Mouse (Mus musculus): ENCODE measurements at regions not wholly inside any gene's neighbourhood (a gene's known extent, or its start where the extent isn't known, plus 50 kb on each side); places are given as distances from the start of the nearest gene placed in this dataset.
"Not testable (repeated sequence)": the region's sequence is repeated elsewhere in the genome, so short reads cannot be mapped to it uniquely, and the experiment has no call there.

DNA sequence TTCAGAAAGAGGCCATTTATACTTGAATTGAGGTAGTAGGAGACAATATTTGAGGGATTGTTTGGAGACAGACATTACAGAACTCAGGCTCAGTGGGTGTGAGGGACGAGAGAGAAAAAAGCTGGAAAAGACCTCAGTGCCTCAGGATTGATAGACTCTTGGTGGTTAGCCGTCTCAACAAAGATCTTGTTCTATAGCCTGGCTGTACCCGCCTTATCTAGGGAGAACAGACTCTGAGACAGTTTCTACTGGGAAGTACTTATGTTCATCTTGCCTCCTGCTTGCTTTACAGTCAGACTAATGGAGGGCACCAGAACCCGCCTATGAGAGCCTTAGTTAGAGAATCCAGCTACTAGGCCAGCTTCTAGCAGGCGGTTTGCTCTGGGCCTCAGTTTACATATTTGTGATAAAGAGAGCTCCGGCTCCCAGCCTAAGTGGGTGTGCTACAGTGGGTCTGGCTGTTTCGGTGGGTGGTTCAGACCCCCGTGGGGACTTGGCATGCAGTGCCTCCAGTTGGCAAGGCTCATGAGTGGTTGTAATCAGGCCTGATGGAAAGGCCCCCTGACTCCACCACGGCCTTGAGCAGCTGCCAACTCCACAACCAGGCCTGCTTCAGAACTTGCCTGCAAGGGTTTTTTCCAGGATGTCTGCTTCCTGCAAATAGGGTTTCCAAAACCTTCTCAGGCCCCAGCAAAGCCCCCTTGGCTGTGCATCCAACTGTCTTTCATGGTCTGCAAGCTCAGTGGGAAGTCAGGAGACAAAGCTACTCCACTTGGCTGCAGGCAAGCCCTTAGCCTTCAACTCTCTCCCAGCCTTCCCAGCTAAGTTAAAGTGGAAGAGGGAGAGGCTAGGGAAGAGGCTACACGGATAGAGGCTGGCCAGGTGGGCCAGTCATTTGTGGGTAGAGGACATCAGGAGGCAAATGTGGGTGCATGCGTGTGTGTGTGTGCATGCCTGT lies 124.1 kb downstream of the Zfp36l1 start:
- DNase-seq, result no peak

DNA sequence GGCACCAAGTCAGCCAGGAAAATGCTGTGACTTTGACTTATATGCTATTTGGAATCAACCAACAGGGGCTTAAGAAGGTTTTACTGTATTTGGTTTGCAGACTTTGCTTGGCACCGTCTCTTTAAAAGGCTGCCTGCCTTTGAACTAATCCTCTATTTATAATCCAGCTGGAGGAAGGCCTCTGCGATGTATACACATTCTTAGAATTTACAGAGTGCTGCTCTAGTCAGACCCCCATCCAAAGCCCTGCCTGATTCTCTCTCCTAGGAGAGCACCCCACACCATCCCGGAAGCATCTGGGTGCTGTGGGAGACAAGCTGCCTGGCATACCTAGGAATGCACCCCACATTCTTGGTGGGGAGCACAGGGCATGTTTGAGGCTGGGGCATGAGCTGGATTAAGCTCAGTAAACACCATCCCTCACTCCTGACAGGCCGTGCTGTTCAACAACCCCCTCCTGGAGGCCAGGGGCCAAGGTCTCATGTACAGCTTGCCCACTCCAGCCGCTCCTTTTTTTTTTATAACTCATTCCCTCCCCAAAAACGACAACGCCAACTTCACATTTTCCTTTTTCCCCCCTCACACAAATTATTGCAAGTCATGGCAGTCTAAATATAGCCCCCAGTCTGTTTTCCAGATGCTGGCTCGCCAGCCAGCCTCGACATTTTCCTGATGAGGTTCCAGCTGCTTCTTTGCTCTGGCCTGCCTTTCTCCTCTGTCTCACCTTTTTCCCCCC lies 126.4 kb downstream of the Zfp36l1 start:
- no peak for DNase-seq

DNA sequence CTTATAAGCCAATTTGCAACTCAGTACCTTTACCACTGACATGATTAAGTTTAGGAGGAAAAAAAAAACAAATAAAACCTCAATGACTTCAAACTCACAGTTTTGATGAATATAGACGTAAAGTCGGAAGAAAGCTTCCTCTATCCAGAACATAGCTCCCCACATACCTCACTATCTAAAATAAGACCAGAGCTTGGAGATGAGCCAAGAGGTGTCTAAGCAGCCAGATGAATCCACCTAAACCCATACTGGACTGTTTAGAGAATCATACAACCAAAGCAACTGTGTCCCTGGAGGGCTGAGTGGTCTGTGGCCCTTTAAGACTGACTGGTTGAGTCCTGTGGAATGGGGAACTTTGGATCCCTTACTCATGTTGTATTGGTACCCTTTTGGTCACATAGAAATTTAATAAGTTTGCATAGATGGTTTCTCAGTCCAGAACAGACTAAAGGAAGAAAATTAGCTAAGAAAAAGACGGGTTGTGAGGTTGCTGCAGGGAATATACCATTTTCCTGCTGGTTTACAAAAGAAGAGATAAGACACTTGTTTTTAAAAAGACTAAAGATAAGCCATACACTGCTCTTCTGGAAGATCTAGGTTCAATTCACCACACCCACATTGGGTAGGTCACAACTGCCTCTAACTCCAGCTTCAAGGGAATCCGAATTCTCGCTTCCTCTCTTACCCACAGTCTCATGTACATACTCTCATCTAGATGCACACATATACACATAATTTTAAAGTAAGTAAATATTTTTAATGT lies 127.6 kb downstream of the Zfp36l1 start:
- no peak for DNase-seq

DNA sequence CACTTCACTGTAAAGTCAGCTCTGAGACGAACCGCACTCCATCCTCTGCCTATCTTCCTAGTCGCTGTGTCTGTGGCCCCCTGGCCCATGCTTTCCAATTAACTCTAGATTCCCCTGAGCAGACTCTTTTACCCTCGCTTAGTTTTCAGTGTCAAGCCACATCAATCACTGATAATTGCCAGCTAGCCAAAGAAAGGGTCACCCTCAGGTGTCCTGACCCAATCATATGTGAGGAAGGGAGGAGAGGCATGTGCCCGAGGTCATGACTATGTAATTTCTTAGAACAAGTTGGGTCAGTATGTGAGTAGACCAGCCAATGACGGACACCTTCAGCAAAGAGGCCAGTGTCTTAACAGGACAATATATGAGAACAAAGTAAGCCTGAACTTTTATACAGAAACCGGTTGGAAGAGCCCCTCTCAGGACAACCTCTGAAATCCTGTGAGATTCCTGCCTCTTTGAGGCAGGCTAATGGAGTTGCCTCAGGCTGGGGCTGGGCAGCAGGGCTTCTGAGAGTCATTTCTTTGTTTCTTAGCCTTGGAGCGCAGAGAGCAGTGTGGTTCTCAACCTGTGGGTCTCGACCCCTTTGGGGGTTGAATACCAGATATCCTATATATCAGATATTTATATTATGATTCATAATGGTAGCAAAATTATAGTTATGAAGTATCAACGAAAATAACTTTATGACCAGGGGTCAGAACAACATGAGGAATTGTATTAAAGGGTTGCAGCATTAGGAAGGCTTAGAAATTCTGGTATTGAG lies 128.6 kb downstream of the Zfp36l1 start:
- no peak for DNase-seq

DNA sequence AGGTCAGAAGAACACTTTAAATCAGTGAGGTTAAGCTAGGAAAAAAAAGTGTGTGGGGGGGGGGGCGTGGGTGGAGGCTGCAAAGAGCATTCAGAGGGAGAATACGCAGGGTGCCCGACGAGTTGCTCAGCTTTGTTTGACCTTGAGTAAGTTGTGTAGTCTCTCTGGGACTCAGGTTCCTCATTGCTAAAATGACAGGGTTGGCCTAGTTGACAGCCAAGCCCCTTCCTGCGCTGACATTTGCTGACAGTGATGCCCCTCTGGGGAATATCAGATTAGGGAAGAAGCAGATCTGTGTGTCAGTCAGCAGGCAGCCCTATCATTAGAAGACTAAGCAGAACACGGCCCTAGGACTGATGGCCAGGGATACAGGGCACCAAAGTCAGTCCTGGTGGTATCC lies 129.6 kb downstream of the Zfp36l1 start:
- no peak for DNase-seq

DNA sequence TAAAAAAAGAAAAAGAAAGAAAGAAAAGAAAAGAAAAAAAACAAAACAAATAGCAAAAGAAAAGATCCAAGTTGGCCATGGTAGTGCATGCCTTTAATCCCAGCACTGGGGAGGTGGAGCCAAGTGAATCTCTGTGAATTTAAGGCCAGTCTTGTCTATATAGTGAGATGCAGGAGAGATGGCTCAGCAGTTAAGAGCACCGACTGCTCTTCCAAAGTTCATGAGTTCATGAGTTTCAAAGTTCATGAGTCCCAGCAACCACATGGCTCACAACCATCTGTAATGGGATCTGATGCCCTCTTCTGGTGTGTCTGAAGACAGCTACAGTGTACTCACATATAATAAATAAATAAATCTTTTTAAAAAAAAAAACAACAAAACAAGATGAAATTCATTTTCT lies 130.3 kb downstream of the Zfp36l1 start:
- not testable (repeated sequence) for DNase-seq

DNA sequence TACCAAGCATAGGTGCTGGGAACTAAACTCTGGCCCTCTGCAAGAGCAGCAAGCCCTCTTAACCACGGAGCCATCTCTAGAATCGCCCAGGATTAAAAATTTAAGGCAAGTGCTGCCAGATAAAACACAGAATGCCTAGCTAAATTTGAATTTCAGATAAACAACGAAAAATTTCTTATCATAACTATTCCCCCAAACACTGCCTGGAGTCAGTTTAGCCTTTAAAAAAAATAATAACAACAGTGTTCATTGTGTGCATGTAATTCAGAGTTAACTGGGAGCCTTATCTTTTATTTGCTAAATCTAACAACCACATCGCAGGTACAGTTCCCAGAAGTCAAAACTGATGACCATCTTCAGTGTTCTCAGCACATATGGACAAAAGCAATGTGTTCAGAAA lies 132.1 kb downstream of the Zfp36l1 start:
- DNase-seq, result no peak

DNA sequence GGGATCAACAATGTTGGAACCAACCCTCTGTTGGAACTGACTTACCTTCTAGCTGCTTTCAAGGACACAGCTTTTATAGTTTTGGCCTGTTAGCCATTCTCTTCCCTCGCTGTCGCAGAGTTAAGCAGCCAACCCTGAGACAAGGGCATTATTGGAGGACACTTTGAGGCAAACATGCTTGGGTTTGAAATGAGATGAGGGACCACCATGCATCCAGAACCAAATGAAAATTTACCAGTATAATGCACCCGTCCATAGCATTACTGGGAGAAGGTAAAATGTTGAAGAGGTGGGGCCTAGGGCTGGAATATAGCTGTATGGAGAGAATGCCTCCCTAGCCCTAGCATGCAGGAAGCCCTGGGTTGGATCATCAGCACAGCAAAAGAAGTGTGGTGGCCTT lies 135.7 kb downstream of the Zfp36l1 start:
- DNase-seq, result no peak

DNA sequence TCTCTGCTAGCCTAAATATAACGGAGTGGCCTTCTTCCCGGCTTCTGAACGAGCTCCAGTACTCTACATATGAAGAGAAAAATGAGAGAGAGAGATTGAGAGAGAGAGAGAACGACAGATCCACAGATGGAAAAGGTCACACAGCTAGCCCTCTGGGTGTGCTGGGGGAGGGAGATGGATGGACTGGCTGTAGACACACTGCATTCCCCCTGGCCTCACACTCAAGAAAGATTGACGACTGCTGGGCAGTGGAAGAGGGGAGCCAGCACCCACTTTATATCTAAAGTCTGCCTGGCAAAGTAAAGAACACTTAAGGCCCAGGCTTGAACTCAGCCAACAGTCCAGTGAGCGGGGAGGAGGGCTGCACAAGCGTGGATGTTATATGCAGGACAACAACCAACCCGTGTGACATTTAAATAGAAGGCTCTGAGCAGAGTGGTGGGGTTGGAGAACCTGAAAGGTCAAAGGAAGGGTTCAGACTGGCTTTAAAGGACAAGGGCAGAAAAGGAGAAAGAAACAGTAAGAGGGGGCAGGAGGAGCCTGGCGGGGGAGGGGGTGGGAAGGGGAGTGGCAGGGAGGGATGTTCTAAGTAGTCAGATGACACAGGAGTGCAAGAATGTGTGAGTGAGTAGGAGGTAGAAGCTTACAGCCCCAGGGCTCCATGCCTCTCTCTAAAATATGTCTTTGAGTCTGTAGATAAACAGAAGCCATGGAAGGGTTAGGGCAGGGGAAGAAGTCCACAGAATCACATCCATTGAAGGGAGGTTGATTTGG lies 137.2 kb downstream of the Zfp36l1 start:
- DNase-seq, result no peak

DNA sequence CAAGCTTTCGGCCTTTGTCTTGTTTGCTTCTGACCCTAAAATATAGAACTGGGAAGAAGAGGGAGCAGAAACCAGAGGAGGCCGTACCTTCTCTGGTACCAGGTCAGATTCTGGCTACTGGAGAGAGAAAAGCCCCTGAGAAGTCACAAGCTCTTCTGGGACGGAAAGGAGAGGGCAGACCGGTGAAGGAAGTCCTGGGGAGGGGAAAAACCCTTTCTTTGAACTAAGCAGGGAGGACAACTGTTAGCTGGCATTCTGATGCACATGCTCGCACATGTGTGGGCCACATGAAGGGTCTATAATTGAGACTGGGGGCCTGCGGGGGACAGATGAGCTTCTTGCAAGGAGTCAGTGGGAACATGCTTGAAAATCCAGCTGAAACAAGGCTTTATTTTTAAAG lies 137.8 kb downstream of the Zfp36l1 start:
- no peak for DNase-seq

DNA sequence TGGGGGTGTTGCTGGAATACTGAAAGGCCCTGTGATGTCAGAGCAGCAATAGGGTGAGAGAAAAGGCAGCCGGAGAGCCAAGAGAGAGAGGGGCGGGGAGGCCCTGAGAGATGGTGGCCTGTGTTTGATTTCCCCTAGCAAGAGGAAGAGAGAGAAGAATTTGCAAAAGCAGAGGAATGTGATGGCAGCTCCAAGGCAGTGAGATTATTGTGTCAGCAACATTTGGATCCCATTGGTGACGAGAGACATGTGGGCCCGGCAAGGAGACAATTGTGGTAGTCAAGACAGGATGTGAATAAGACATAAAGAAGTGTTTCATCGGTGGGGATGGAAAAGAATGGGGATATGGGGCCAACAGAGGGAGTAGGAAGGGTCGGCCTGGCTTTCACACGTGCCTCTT lies 138.3 kb downstream of the Zfp36l1 start:
- no peak for DNase-seq

DNA sequence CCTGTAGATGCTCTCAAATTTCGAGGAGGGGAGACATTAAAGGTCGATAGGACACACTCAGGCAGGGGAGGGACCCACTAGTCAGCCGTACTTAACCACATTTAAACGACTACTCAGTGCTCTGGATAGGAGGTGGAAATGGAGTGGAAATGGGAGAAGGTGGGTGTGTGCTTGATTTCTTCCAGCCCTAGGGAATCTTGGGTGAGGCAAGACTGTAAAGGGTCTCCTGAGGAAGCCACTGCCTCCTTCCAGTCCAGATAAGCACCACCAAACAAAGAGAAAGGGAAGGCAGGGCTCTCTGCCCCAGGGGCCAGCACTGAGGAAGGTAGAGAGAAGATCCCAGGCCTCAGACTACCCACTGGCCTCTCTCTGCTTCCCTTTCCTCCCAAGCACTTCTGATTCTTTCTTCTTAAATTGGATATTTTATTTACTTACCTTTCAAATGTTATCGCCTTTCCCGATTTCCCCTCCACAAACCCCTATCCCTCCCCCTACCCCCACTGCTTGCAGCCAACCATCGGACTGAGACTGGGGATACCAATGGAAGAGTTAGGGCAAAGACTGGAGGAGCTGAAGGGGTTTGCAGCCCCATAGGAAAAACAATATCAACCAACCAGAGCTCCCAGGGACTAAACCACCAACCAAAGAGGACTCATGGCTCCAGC lies 139.1 kb downstream of the Zfp36l1 start:
- no peak for DNase-seq

DNA sequence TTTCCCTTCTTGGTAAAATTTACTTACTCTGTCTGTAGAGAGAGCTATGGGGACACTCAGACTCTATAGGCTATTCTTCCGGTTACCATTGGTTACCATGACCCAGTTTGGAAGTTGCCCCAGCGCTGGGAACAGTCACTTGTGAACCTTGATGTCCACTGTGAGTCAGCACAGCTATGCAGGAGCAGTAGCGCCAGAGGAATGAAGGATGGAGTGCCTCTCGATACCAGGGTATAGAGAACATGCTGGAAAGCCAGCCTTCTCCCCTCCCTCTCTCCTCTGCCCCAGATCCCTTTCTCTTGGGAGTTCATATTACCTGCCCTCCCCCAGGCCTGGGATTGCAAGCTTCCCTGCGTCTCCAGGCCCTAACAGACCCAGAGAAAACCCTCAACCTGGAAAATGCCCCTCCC lies 141.8 kb downstream of the Zfp36l1 start:
- no peak for DNase-seq

DNA sequence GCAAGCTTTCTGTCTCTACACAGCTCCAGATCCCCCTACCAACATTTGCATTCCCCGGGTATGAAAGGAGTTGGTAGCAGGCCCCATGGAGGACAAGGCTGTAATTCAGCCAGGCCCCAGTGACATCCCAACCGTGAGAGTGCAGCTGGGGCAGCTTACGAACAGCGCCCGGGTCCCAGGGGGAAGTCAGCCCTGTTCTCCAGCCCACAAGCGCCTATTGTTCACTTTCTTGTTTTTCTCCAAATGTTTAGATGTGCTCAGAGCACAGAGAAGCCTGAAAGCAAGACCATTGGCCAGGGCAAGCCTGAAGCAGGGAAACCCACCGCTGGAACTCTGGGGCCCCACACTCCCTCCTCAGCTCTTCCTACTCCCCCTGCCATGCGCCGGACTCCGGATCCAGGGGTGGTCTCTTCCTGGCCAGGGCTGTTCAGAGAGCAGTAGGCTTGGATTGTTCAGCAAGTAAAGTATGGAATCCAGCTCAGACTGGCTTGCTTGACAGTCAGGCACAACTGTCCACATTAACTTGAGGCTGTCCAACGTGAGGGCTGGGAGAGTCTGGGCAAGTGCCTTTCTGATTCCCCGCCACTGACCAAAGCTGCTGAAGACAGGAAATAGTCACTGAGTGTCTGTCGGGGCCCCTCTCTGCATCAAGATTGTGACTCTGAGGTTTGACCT lies 142.4 kb downstream of the Zfp36l1 start:
- no peak for DNase-seq

DNA sequence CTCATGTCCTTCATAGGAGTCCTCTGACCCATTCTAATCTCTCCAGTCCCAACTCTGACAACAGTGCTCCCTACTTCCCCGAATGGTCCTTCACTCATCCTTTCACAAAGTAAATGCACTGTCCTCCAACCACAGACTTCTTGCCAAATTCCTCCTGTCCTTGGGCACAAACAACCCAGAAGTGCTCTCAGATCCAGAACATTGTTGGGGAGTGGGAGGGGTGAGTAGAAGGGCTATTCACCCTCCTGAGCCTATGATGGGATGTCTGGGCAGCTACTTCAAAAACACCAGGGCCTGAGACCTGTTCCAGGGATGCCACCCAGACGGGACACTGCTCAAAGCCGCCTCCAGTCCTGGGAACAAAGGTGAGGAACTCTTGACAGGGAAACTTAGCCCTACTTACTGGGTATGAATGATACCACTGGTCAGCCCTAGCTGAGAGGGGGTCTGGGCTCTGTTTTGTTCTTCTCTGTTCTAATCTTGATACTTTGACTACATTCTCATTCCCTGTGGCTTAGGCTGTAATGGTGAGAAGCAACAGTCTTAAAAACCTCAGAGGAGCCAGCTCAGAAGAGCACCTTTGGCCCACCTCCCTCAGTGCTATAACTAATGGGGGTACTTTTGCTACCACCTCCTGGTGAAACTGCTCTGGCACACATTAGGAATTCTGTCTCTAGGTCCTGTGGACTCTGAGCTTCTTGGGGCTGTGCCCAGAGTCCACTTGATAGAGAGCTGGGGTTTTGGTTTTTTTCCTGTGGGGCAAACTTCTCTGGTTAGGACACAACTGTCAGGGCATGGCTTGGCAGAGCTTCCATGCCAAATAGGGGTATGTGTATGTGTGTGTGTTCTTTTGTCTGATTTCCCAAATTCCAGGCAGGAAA lies 143.2 kb downstream of the Zfp36l1 start:
- DNase-seq, result no peak

DNA sequence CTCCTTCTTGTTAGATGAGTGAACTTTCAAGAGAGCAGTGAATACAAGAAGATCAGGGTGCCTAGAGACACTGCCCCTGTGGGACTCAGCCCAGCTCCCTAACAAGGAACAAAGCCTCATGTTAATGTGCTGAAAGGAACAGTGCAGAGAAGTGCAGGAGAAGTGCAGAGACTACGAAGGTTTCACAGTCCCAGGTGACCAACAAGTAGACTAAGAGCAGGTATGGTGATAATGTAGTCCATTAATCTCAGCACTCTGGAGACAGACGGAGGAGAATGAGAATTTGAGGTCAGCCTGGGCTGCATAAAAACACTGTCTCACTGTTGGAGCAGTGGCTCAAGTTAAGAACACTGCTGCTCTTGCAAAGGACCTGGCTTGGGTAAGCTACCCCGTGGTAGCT lies 144.1 kb downstream of the Zfp36l1 start:
- no peak for DNase-seq

DNA sequence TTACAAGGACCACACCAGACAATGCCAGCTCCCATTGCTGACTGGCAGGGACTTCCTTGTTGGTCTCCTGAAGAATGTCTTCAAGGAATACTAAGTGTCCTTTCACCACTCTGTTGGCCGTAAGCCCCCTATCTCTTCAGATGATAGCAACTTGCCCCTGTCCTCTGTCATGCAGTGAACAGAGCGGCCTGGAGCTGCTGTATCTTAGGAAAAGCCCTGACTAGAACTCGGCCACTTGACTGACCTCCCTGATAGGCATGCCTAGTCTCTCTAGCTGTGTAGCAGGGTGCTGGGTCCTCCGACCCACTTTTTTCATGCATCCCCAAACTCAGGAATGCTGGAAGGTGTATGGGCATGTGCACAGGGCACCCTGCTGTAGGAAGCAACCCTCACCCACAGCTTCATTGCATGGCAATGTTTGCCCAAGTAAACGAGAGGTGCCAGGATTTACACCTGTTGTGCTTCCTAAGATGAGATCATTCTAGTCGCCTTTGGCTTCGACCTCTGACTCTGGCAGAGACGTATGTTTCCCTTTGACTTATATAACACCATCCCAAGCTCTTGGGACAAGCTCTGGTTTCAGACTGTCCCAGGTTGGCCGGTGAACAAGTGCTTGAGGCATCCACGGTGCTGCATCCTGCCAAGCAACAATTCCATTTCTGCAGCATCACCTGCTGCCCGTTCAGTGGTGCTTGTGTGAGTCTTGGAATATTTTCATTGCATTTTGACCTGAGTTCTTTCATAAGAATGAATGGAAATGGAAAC lies 145.1 kb downstream of the Zfp36l1 start:
- DNase-seq, result no peak

DNA sequence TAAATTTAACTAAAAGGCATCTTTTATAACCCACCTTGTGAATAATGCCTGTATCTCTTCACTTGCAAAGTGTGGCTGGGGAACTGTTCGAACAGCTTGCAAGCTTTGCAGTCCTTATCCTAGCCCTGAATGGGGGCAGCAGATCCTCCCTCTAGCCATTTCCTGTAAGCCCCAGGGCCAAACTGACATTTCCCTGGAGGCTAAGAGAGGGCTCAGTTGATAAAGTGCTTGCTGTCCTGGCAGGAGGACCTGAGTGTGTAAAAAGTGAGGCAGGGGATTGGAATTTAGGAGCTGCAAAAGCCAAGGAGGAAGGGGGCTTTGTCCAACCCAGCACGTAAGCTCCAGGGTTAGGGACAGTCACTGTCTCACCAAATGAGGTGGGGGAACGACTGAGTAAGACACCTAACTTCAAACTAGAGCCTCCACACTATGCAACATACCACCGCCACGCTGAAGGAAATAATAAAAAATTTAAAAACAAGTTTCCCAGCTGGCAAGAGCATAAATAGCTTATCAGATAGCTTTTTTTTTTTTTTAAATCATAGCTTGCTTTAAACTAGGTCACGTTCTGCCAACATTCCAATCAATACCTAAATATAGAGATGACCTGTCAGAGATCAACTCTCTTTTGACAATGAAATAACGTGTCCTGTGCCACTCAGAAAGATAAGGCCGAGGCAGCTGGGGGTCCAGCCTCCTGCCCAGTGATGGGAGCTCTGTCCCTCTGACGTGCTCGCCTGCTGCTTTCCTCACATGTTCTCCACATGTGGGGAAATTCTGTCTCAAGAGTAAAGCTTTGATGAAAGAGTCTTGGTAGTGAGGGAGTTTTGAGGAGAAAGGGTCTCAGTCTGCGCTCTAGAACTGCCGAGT lies 146.0 kb downstream of the Zfp36l1 start:
- no peak for DNase-seq

Measured in thymus, postnatal 4 days (tissue).